ENCODE assay signal across 17 mouse cellular contexts in the genomic region with DNA sequence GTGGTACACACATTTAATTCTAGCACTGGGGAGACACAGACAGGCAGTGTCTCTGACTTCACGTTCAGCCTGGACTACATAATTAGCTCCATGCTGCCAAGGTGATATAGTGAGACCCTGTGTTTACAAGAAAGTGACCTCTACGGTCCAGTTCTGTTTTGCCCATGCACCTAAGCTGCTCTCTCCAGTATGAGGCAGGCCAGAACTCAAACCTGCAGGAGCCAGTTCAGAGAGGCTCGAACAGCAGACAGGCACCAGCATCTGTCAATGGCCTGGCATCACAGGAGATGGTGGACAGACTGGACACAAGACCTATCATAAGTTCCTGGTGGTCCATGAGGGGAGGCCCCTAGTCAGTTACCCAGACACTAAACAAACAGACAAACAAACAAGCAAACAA. TPM values are rescaled to one million over a fixed set of nuclear protein-coding genes. Genes with fewer than 3 reads are reported as not detected.
A peak's percentile ranks its signal among the peaks of the same experiment; 100 is the strongest.
DNase-seq lines count a peak whose midpoint lies in the region; ATAC-seq and TF ChIP-seq lines count a peak whose summit lies in the region.
"Had no signal": no experiment of that assay in that cellular context is flagged by ENCODE, and none has a peak within 500 bp of the region (broad histone marks: within the 10 kb centered on the region; RNA-seq: fewer than 3 reads in every experiment).

No protein-coding gene starts in this region.

- H3K27me3 ChIP-seq in heart, embryonic 10.5 days (ENCODE audit: insufficient read depth, poor library complexity, severe bottlenecking) = no peaks in the 10 kb centered on the region
- no peaks in the 10 kb centered on the region for H3K27me3 ChIP-seq in heart, postnatal 0 days (ENCODE audit: control insufficient read depth, insufficient read depth, low read length)
- H3K27me3 ChIP-seq: limb, embryonic 15.5 days; liver, embryonic 15.5 days had no signal

- no peak overlapping the region for H3K4me3 ChIP-seq in heart, embryonic 10.5 days
- H3K4me3 ChIP-seq in heart, postnatal 0 days (ENCODE audit: low read depth, low read length) = no peak overlapping the region
- H3K4me3 ChIP-seq in layer of hippocampus, adult 2 months = no peak overlapping the region
- H3K4me3 ChIP-seq in olfactory bulb, adult 2 months (ENCODE audit: insufficient read depth, low read depth, low read length) = no peak overlapping the region
- H3K4me3 ChIP-seq: forebrain, embryonic 10.5 days; limb, embryonic 15.5 days; liver, embryonic 15.5 days; midbrain, embryonic 10.5 days had no signal

- H3K4me2 ChIP-seq in heart, postnatal 0 days (ENCODE audit: low read depth, low read length) = 0 out of 2 replicates have a peak overlapping the region, but pooled peaks have one; percentile 7
- H3K4me2 ChIP-seq: limb, embryonic 15.5 days; liver, embryonic 15.5 days had no signal

- H3K9me3 ChIP-seq in heart, embryonic 10.5 days = no peaks in the 10 kb centered on the region
- H3K9me3 ChIP-seq in heart, postnatal 0 days (replicated peaks; ENCODE audit: control insufficient read depth, low read length) = no peaks in the 10 kb centered on the region
- H3K9me3 ChIP-seq: forebrain, embryonic 10.5 days; limb, embryonic 15.5 days; liver, embryonic 15.5 days; midbrain, embryonic 10.5 days had no signal

- peaks cover 37% of the 10 kb centered on the region for H3K4me1 ChIP-seq in heart, embryonic 10.5 days
- peaks cover 11% of the 10 kb centered on the region; the same call in 1 of the 2 replicates for H3K4me1 ChIP-seq in heart, postnatal 0 days (ENCODE audit: control insufficient read depth, insufficient read depth)
- H3K4me1 ChIP-seq in olfactory bulb, adult 2 months (ENCODE audit: control insufficient read depth, insufficient read depth, low read length) = peaks cover 23% of the 10 kb centered on the region
- H3K4me1 ChIP-seq: forebrain, embryonic 10.5 days; limb, embryonic 15.5 days; midbrain, embryonic 10.5 days had no signal

- 0 out of 2 replicates have a peak overlapping the region, but pooled peaks have one; percentile 9 for H3K9ac ChIP-seq in heart, postnatal 0 days (replicated peaks; ENCODE audit: low read depth, low read length)
- H3K9ac ChIP-seq: forebrain, postnatal 0 days; limb, embryonic 15.5 days; liver, embryonic 15.5 days had no signal

- 57% methylated on average over 3 of the region's 3 CpGs for WGBS in heart, embryonic 10.5 days
- 39% methylated on average over 3 of the region's 3 CpGs for WGBS in heart, postnatal 0 days
- WGBS in olfactory bulb, adult 2 months = 54% methylated on average over 3 of the region's 3 CpGs

- peak overlapping the region; percentile 76 for H3K27ac ChIP-seq in heart, embryonic 10.5 days
- peak overlapping the region; percentile 55 for H3K27ac ChIP-seq in heart, postnatal 0 days (ENCODE audit: low read depth)
- H3K27ac ChIP-seq in layer of hippocampus, adult 2 months = peak overlapping the region; percentile 83
- peak overlapping the region; percentile 69 for H3K27ac ChIP-seq in olfactory bulb, adult 2 months (ENCODE audit: insufficient read depth, low read depth, low read length)
- H3K27ac ChIP-seq: forebrain, embryonic 10.5 days; limb, embryonic 15.5 days; liver, embryonic 15.5 days; macrophage; midbrain, embryonic 10.5 days; stomach, postnatal 0 days had no signal

- TF ChIP-seq CTCF in heart, postnatal 0 days (IDR thresholded peaks at IDR 0.05; ENCODE audit: low read depth) = no peak
- no peak for TF ChIP-seq CTCF in layer of hippocampus, adult 2 months (conservative IDR thresholded peaks at IDR 0.05)
- no peak for TF ChIP-seq CTCF in olfactory bulb, adult 2 months (IDR thresholded peaks at IDR 0.05; ENCODE audit: insufficient read depth, low read depth, low read length)

- no peak for TF ChIP-seq EP300 in heart, postnatal 0 days (IDR thresholded peaks at IDR 0.05; ENCODE audit: low read depth)

- intact Hi-C loops in heart, postnatal 14 days (cut with DNase I) = no loop called here

- peaks cover 23% of the 10 kb centered on the region for H3K36me3 ChIP-seq in heart, embryonic 10.5 days
- H3K36me3 ChIP-seq in heart, postnatal 0 days (replicated peaks; ENCODE audit: control insufficient read depth, insufficient read depth, low read length) = peaks cover 10% of the 10 kb centered on the region
- H3K36me3 ChIP-seq: liver, embryonic 15.5 days had no signal

- TF ChIP-seq POLR2A in olfactory bulb, adult 2 months (IDR thresholded peaks at IDR 0.05; ENCODE audit: insufficient read depth, low read depth, low read length) = no peak

- no peak for DNase-seq in heart, embryonic 10.5 days (ENCODE audit: low spot score)
- DNase-seq in heart, postnatal 14 days = no peak
- DNase-seq in heart, postnatal 0 days (ENCODE audit: low spot score) = no peak
- DNase-seq in heart, adult 11 months = no peak
- DNase-seq in layer of hippocampus, adult 2 months (ENCODE audit: low spot score in 2 of 2) = no peak
- no peak for DNase-seq in layer of hippocampus, postnatal 14 days (ENCODE audit: low spot score in 2 of 2)
- DNase-seq: adrenal gland, postnatal 36 days; cerebellum, adult 8-10 months; forebrain, postnatal 0 days had no signal

- peak; percentile 34; the same call in 1 of the 2 replicates for ATAC-seq in heart, postnatal 0 days (ENCODE audit: insufficient read depth, low read depth)
- ATAC-seq: forebrain, postnatal 0 days; hindbrain, embryonic 16.5 days had no signal

RNA-seq across cellular contexts. Expression of a gene that starts 32.8 kb away (rescaled TPM):
- polyA plus RNA-seq in heart, embryonic 10.5 days (2016; fragmentation: Nextera tagmentation; extraction: Ambion mirVana) = 20.1 and 21.4 TPM in 2 replicates
- total RNA-seq in heart, postnatal 14 days (2021) = 10 to 100 TPM; 11.4 to 13.1 TPM
- total RNA-seq in heart, postnatal 0 days (2014; rRNA removed; ENCODE audit: low replicate concordance) = 6.0 and 8.7 TPM in 2 replicates
- polyA plus RNA-seq in heart, postnatal 0 days (2015; fragmentation: Nextera tagmentation; extraction: Ambion mirVana) = 7.0 and 7.4 TPM in 2 replicates
- 10 to 100 TPM; 53.6 to 58.8 TPM for total RNA-seq in layer of hippocampus, adult 2 months (2021)
- 10 to 100 TPM; 44.4 to 46.2 TPM for total RNA-seq in layer of hippocampus, postnatal 14 days (2021)
- not detected in 2 replicates for polyA plus RNA-seq in olfactory bulb, adult 2 months (2012; ENCODE audit: insufficient read depth, insufficient read length, low replicate concordance, missing spikeins)

RNA-seq across cellular contexts. Expression of a gene that starts 51.0 kb away (rescaled TPM):
- 12.3 and 16.6 TPM in 2 replicates for polyA plus RNA-seq in heart, embryonic 10.5 days (2016; fragmentation: Nextera tagmentation; extraction: Ambion mirVana)
- 10 to 100 TPM; 22.7 to 25.3 TPM for total RNA-seq in heart, postnatal 14 days (2021)
- total RNA-seq in heart, postnatal 0 days (2014; rRNA removed; ENCODE audit: low replicate concordance) = 7.9 and 12.4 TPM in 2 replicates
- polyA plus RNA-seq in heart, postnatal 0 days (2015; fragmentation: Nextera tagmentation; extraction: Ambion mirVana) = 6.1 and 8.7 TPM in 2 replicates
- 100 to 1,000 TPM; 108 to 115 TPM for total RNA-seq in layer of hippocampus, adult 2 months (2021)
- total RNA-seq in layer of hippocampus, postnatal 14 days (2021) = 10 to 100 TPM; 82.3 to 85.1 TPM
- polyA plus RNA-seq in olfactory bulb, adult 2 months (2012; ENCODE audit: insufficient read depth, insufficient read length, low replicate concordance, missing spikeins) = not detected in 2 replicates
